Mouse (Mus musculus) liver, embryonic 14.5 days (tissue): ENCODE results near the gene Cdkl4.

Experiments
- CTCF ChIP-seq: IDR thresholded peaks from 2 replicates; pipeline ENCODE4 v1.5.1; 2016; ENCODE audit warnings: antibody characterized with exemption, low read depth, control low read depth
- EP300 ChIP-seq: IDR thresholded peaks from 2 replicates; pipeline ENCODE4 v1.6.1; 2016; ENCODE audit warnings: antibody characterized with exemption, low read depth

DNA sequence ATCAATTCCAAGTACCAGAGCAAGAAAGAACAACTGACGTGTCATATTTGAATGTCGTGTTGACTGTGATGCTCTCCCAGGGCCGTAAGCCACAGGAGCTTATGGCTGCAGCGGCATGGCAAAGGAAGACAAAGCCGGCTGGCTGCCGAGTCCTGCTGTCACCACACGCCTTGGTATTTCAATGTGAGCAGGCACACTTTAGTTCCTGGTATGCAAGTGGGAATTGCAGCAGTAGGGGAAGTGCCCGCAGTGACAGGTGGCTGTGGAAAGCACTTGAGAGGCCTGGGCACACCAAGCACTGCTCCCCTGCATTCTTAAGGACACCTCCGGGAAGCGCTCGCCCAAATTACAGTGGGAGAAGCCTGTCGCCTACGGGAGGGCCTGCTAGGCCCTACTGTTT, 41.9 kb upstream of the Cdkl4 start:
- TF ChIP-seq EP300 (no peak), CTCF (no peak)
